Mouse (Mus musculus): ENCODE results near the gene Vav2. TPM values are rescaled to one million over a fixed set of nuclear protein-coding genes. Genes with fewer than 3 reads are reported as not detected.

Vav2 gene
- polyA plus RNA-seq, 1 experiment from 2014 or later, result 13.9 TPM

DNA sequence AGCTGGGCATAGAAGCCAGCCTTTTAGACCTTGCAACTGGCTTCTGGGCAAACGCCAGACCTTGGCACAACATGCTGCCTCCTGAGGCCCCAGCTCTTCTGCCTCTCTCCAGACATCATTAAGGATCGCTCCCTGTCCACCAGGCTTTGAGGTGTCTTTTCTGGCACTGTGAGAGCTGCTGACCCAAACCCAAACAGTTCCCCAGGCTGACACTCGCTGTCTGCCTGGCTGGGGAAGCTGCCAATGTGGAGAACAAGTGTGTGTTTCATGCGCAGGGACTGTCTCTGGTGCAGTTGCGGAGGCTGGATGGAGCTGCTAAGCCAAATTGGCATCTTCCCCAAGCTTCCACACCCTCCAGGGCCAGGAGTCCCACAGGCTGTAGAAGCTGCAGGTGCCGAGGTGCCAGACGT, 203.8 kb downstream of the Vav2 start:
- Histone ChIP-seq H3K27ac (no peak overlapping the region), H3K9ac (no peak overlapping the region), H3K9me3 (no peaks in the 10 kb centered on the region), H3K27me3 (replicated peaks) (no peaks in the 10 kb centered on the region), H3K4me1 (no peaks in the 10 kb centered on the region), H3K4me3 (no peak overlapping the region), H3K4me2 (no peak overlapping the region), H3K36me3 (replicated peaks) (no peaks in the 10 kb centered on the region)
- no peak for ATAC-seq (replicated peaks)
- 78% methylated on average over 7 of the region's 7 CpGs for WGBS

- Histone ChIP-seq H3K9me3 (no peaks in the 10 kb centered on the region), H3K4me1 (peaks cover 5% of the 10 kb centered on the region; the same call in 1 of the 2 replicates), H3K27ac (no peak overlapping the region), H3K36me3 (replicated peaks) (no peaks in the 10 kb centered on the region), H3K27me3 (replicated peaks) (no peaks in the 10 kb centered on the region), H3K4me3 (no peak overlapping the region), H3K9ac (no peak overlapping the region), H3K4me2 (no peak overlapping the region)
- ATAC-seq (replicated peaks), result no peak
- WGBS, result 87% methylated on average over 8 of the region's 8 CpGs
These were observed 208.3 kb downstream of the Vav2 start for GRCm38 (mm10) chr2:27218569-27218968.

- Histone ChIP-seq H3K27ac (no peak overlapping the region), H3K27me3 (replicated peaks) (no peaks in the 10 kb centered on the region), H3K4me2 (no peak overlapping the region), H3K36me3 (replicated peaks) (no peaks in the 10 kb centered on the region), H3K4me1 (peaks cover 5% of the 10 kb centered on the region; the same call in 1 of the 2 replicates), H3K4me3 (no peak overlapping the region), H3K9ac (no peak overlapping the region), H3K9me3 (no peaks in the 10 kb centered on the region)
- no peak for ATAC-seq (replicated peaks)
- 89% methylated on average over 2 of the region's 2 CpGs for WGBS
These were observed 208.7 kb downstream of the Vav2 start for GRCm38 (mm10) chr2:27218121-27218544.

DNA sequence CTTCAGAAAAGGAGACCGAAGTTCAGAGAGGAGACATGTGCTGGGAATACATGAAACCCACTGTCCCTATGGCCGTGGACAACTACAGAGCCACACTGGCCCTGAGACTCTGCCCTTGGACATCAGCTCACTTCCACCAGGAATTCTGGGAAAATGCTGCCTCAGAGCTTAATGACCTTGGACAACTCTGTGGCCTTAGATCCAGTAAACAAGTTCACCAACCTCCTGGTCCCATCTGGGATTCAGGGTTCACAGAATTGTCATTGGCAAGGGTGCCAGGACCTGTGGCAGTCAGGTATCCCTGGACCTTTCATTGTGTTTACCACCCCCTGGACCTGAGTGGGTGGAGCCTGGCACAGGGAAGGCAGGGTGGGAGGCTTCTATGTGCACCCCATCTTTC, 211.3 kb downstream of the Vav2 start:
- Histone ChIP-seq H3K4me3 (no peak overlapping the region), H3K27ac (no peak overlapping the region), H3K4me1 (peaks cover 5% of the 10 kb centered on the region; the same call in 1 of the 2 replicates), H3K9me3 (no peaks in the 10 kb centered on the region), H3K36me3 (replicated peaks) (no peaks in the 10 kb centered on the region), H3K4me2 (no peak overlapping the region), H3K27me3 (replicated peaks) (no peaks in the 10 kb centered on the region), H3K9ac (no peak overlapping the region)
- no peak for ATAC-seq (replicated peaks)
- WGBS, result 85% methylated on average over 2 of the region's 2 CpGs

Small RNAs within 50 kb of the gene (microRNA-seq; reads per million reads assigned to microRNA genes)
- gene Gm24049, result not detected
- not detected for gene Mir7578

Other genes starting within 250 kb of the Vav2 start
- 4.6 and 6.5 TPM in 2 replicates for gene Sardh, start 178.7 kb downstream of the Vav2 start, polyA plus RNA-seq (2015; fragmentation: Nextera tagmentation; extraction: Ambion mirVana)
- gene Brd3os, start 15.3 kb upstream of the Vav2 start, polyA plus RNA-seq (2015; fragmentation: Nextera tagmentation; extraction: Ambion mirVana), result 42.7 and 44.5 TPM in 2 replicates
- 137 and 152 TPM in 2 replicates for gene Brd3, start 80.6 kb upstream of the Vav2 start, polyA plus RNA-seq (2015; fragmentation: Nextera tagmentation; extraction: Ambion mirVana)
- 48.2 and 51.3 TPM in 2 replicates for gene Wdr5, start 88.1 kb upstream of the Vav2 start, polyA plus RNA-seq (2015; fragmentation: Nextera tagmentation; extraction: Ambion mirVana)
- gene Rxra, start 249.4 kb upstream of the Vav2 start, polyA plus RNA-seq (2015; fragmentation: Nextera tagmentation; extraction: Ambion mirVana), result 3.1 and 4.1 TPM in 2 replicates

All from midbrain, embryonic 15.5 days (tissue).